Mouse (Mus musculus) MEL (cell line): ENCODE measurements around the gene Figla. TPM values are rescaled to one million over a fixed set of nuclear protein-coding genes. Genes with fewer than 3 reads are reported as not detected.

Experiments used
- DNase-seq: peaks from one replicate; pipeline ENCODE4 v3.0.0; 2011; ENCODE audit warnings: low read depth, low spot score
- H3K27ac ChIP-seq: 2 replicates; pipeline ENCODE4 v1.5.1; 2012; ENCODE audit warnings: low read depth, mild to moderate bottlenecking, control low read depth, low read length, moderate library complexity; ENCODE audit not compliant: control insufficient read depth
- H3K27me3 ChIP-seq, 2 experiments: fragments of 150-350 bp in 1 of 2; sonication (generic) in 1 of 2; 2 replicates each; pipeline ENCODE4 v1.6.1; 2012; ENCODE audit warnings: low read length in 2 of 2, mild to moderate bottlenecking in 2 of 2, improper control_type of control experiment in 1 of 2, moderate library complexity in 1 of 2; ENCODE audit not compliant: insufficient read depth in 2 of 2, control insufficient read depth in 1 of 2
- H3K36me3 ChIP-seq, 2 experiments: 2 replicates each; pipeline ENCODE4 v1.6.1; 2012 to 2014; ENCODE audit warnings: low read length in 2 of 2, improper control_type of control experiment in 1 of 2, inconsistent platforms in 1 of 2, mild to moderate bottlenecking in 1 of 2; ENCODE audit not compliant: insufficient read depth in 2 of 2, control insufficient read depth in 1 of 2
- H3K4me1 ChIP-seq, 2 experiments: fragments of 150-350 bp in 1 of 2; sonication (generic) in 1 of 2; 2 replicates each; pipeline ENCODE4 v1.6.1; 2012; ENCODE audit warnings: low read length in 2 of 2, improper control_type of control experiment in 1 of 2, mild to moderate bottlenecking in 1 of 2; ENCODE audit not compliant: insufficient read depth in 2 of 2, control insufficient read depth in 1 of 2
- H3K4me3 ChIP-seq, 2 experiments: fragments of 150-350 bp in 1 of 2; sonication (generic) in 1 of 2; 2 replicates each; pipeline ENCODE4 v1.5.1; 2012; ENCODE audit warnings: low read depth in 2 of 2, low read length in 2 of 2, mild to moderate bottlenecking in 2 of 2, moderate library complexity in 2 of 2, control low read depth in 1 of 2, improper control_type of control experiment in 1 of 2; ENCODE audit not compliant: control insufficient read depth in 1 of 2, insufficient read depth in 1 of 2
- H3K79me2 ChIP-seq: 2 replicates; pipeline ENCODE4 v1.6.1; 2012; ENCODE audit warnings: mild to moderate bottlenecking, low read length, moderate library complexity; ENCODE audit not compliant: control insufficient read depth, poor library complexity, insufficient read depth
- H3K9ac ChIP-seq: 2 replicates; pipeline ENCODE4 v1.6.1; 2012; ENCODE audit warnings: low read depth, mild to moderate bottlenecking, control low read depth, low read length, moderate library complexity; ENCODE audit not compliant: control insufficient read depth, poor library complexity, severe bottlenecking
- H3K9me3 ChIP-seq: fragments of 150-350 bp; sonication (generic); replicated peaks from 2 replicates; pipeline ENCODE4 v1.6.1; 2012; ENCODE audit warnings: mild to moderate bottlenecking, low read length, improper control_type of control experiment, moderate library complexity; ENCODE audit not compliant: insufficient read depth
- BHLHE40 ChIP-seq: IDR thresholded peaks from 2 replicates; pipeline ENCODE4 v1.6.1; 2012; ENCODE audit warnings: low read depth, mild to moderate bottlenecking, inconsistent platforms, low read length, improper control_type of control experiment, borderline replicate concordance
- CHD2 ChIP-seq: IDR thresholded peaks from 2 replicates; pipeline ENCODE4 v1.6.1; 2011; ENCODE audit warnings: low read length, improper control_type of control experiment
- CTCF ChIP-seq, 3 experiments: IDR thresholded peaks in 2 of 3; conservative IDR thresholded peaks in 1 of 3; 2 replicates each; pipeline ENCODE4 v1.5.1; 2011 to 2012; ENCODE audit warnings: low read length in 3 of 3, low read depth in 2 of 3, mild to moderate bottlenecking in 2 of 3, improper control_type of control experiment in 1 of 3, inconsistent platforms in 1 of 3, mixed read lengths in 1 of 3, moderate library complexity in 1 of 3; ENCODE audit not compliant: control insufficient read depth in 1 of 3, insufficient read depth in 1 of 3, poor library complexity in 1 of 3, severe bottlenecking in 1 of 3
- E2F4 ChIP-seq: IDR thresholded peaks from 2 replicates; pipeline ENCODE4 v1.6.1; 2011; ENCODE audit warnings: low read depth, low read length, improper control_type of control experiment, borderline replicate concordance
- ELF1 ChIP-seq: IDR thresholded peaks from 2 replicates; pipeline ENCODE4 v1.6.1; 2014; ENCODE audit warnings: low read depth, mild to moderate bottlenecking, inconsistent platforms, low read length, improper control_type of control experiment, moderate library complexity
- EP300 ChIP-seq, 2 experiments: IDR thresholded peaks; 2 replicates each; pipeline ENCODE4 v1.6.1; 2011; ENCODE audit warnings: improper control_type of control experiment in 2 of 2, low read length in 2 of 2, low read depth in 1 of 2, mild to moderate bottlenecking in 1 of 2
- GABPA ChIP-seq: IDR thresholded peaks from 2 replicates; pipeline ENCODE4 v1.6.1; 2012; ENCODE audit warnings: low read depth, mild to moderate bottlenecking, inconsistent platforms, low read length, improper control_type of control experiment, moderate library complexity
- GATA1 ChIP-seq: IDR thresholded peaks from 2 replicates; pipeline ENCODE4 v1.6.1; 2011; ENCODE audit warnings: low read depth, low read length, improper control_type of control experiment
- HCFC1 ChIP-seq: IDR thresholded peaks from 2 replicates; pipeline ENCODE4 v1.6.1; 2012; ENCODE audit warnings: low read depth, mild to moderate bottlenecking, inconsistent platforms, low read length, improper control_type of control experiment, moderate library complexity
- MAFK ChIP-seq: IDR thresholded peaks from 2 replicates; pipeline ENCODE4 v1.6.1; 2011; ENCODE audit warnings: low read depth, mild to moderate bottlenecking, low read length, improper control_type of control experiment, borderline replicate concordance
- MAZ ChIP-seq: IDR thresholded peaks from 2 replicates; pipeline ENCODE4 v1.6.1; 2012; ENCODE audit warnings: low read depth, mild to moderate bottlenecking, inconsistent platforms, low read length, improper control_type of control experiment
- MXI1 ChIP-seq: IDR thresholded peaks from 2 replicates; pipeline ENCODE4 v1.6.1; 2011; ENCODE audit warnings: mild to moderate bottlenecking, low read depth, low read length, improper control_type of control experiment
- MYB ChIP-seq: IDR thresholded peaks from 2 replicates; pipeline ENCODE4 v1.6.1; 2011; ENCODE audit warnings: mild to moderate bottlenecking, low read depth, low read length, improper control_type of control experiment
- MYC ChIP-seq: IDR thresholded peaks from 2 replicates; pipeline ENCODE4 v1.6.1; 2011; ENCODE audit warnings: low read depth, mild to moderate bottlenecking, low read length, improper control_type of control experiment, moderate library complexity
- NRF1 ChIP-seq: IDR thresholded peaks from 2 replicates; pipeline ENCODE4 v1.6.1; 2014; ENCODE audit warnings: low read depth, mild to moderate bottlenecking, inconsistent platforms, low read length, improper control_type of control experiment, moderate library complexity; ENCODE audit not compliant: poor library complexity, insufficient read depth, severe bottlenecking
- POLR2AphosphoS5 ChIP-seq: IDR thresholded peaks from 2 replicates; pipeline ENCODE4 v1.6.1; 2012; ENCODE audit warnings: low read depth, borderline replicate concordance, mild to moderate bottlenecking, inconsistent platforms, low read length, moderate library complexity, mixed read lengths
- RCOR1 ChIP-seq: IDR thresholded peaks from 2 replicates; pipeline ENCODE4 v1.6.1; 2012; ENCODE audit warnings: low read depth, mild to moderate bottlenecking, inconsistent platforms, low read length, improper control_type of control experiment
- SIN3A ChIP-seq: IDR thresholded peaks from 2 replicates; pipeline ENCODE4 v1.6.1; 2012; ENCODE audit warnings: low read length, improper control_type of control experiment, inconsistent platforms
- TAL1 ChIP-seq: IDR thresholded peaks from 2 replicates; pipeline ENCODE4 v1.6.1; 2012; ENCODE audit warnings: mild to moderate bottlenecking, inconsistent platforms, low read length, moderate library complexity, mixed read lengths
- UBTF ChIP-seq: IDR thresholded peaks from 2 replicates; pipeline ENCODE4 v1.6.1; 2012; ENCODE audit warnings: low read depth, mild to moderate bottlenecking, inconsistent platforms, low read length, improper control_type of control experiment, moderate library complexity, borderline replicate concordance; ENCODE audit not compliant: insufficient read depth
- USF1 ChIP-seq: IDR thresholded peaks from 2 replicates; pipeline ENCODE4 v1.6.1; 2014; ENCODE audit warnings: low read depth, mild to moderate bottlenecking, inconsistent platforms, low read length, improper control_type of control experiment, moderate library complexity
- ZKSCAN1 ChIP-seq: IDR thresholded peaks from 2 replicates; pipeline ENCODE4 v1.6.1; 2012; ENCODE audit warnings: low read depth, mild to moderate bottlenecking, inconsistent platforms, low read length, improper control_type of control experiment, moderate library complexity
- ZNF384 ChIP-seq: IDR thresholded peaks from 2 replicates; pipeline ENCODE4 v1.6.1; 2012; ENCODE audit warnings: low read depth, mild to moderate bottlenecking, inconsistent platforms, low read length, improper control_type of control experiment
- polyA plus RNA-seq, 2 experiments: library from polyadenylated mRNA; stranded (reverse) in 1 of 2; unstranded in 1 of 2; fragments of >175 nt in 1 of 2; fragments of >200 nt in 1 of 2; gene quantifications; 2 replicates each; pipeline versions ENCODE4 v1.2.1 to v1.2.4; 2012; ENCODE audit warnings: low replicate concordance in 2 of 2, low read depth in 1 of 2; ENCODE audit not compliant: insufficient read length in 2 of 2, insufficient read depth in 1 of 2, missing spikeins in 1 of 2
- total RNA-seq: library from RNA; depleted of rRNA; stranded (reverse); fragments of 300-350 nt; gene quantifications from 2 replicates; pipeline ENCODE4 v1.2.3, GENCODE M21; 2012

Gene Figla
- total and polyA plus RNA-seq, 3 experiments: not detected

GRCm38 (mm10) chr6:86053594-86053993 is 37.6 kb downstream of the Figla start:
- no peak overlapping the region for H3K27ac ChIP-seq
- TF ChIP-seq ELF1 (no peak), NRF1 (no peak), MAFK (no peak), POLR2AphosphoS5 (no peak), TAL1 (no peak), GABPA (no peak), RCOR1 (no peak), UBTF (no peak), USF1 (no peak), CHD2 (no peak), MAZ (no peak), MYB (no peak), SIN3A (no peak)
- H3K27me3 ChIP-seq: peaks cover 4 to 6% of the 10 kb centered on the region in 2 experiments; a peak in 3 of 4 replicates
- H3K4me1 ChIP-seq: peaks cover 0 to 8% of the 10 kb centered on the region in 2 experiments; a peak in 2 of 4 replicates
- no peak overlapping the region for H3K9ac ChIP-seq
- peaks cover 0 to 3% of the 10 kb centered on the region in 2 experiments; a peak in 2 of 4 replicates for H3K36me3 ChIP-seq
- H3K4me3 ChIP-seq: no peak overlapping the region
- DNase-seq: no peak
- H3K9me3 ChIP-seq: no peaks in the 10 kb centered on the region
- no peaks in the 10 kb centered on the region for H3K79me2 ChIP-seq

GRCm38 (mm10) chr6:86058475-86058874 is 42.5 kb downstream of the Figla start:
- Histone ChIP-seq H3K27ac (no peak overlapping the region), H3K9ac (no peak overlapping the region), H3K79me2 (no peaks in the 10 kb centered on the region), H3K4me1 (no peaks in the 10 kb centered on the region), H3K27me3 (peaks cover 2 to 6% of the 10 kb centered on the region in 2 experiments; a peak in 3 of 4 replicates), H3K36me3 (no peaks in the 10 kb centered on the region), H3K9me3 (no peaks in the 10 kb centered on the region), H3K4me3 (no peak overlapping the region)
- DNase-seq: no peak
- TF ChIP-seq GATA1: no peak
- no peak for TF ChIP-seq CTCF (IDR thresholded peaks at IDR 0.05 in 2 of 3, conservative IDR thresholded peaks at IDR 0.05 in 1 of 3; ENCODE audit: control insufficient read depth in 1 of 3, insufficient read depth in 1 of 3, low read depth in 2 of 3, low read length in 3 of 3, poor library complexity in 1 of 3, severe bottlenecking in 1 of 3)
- TF ChIP-seq CHD2: no peak
- no peak for TF ChIP-seq HCFC1
- TF ChIP-seq E2F4: no peak
- TF ChIP-seq ZKSCAN1: no peak
- no peak for TF ChIP-seq BHLHE40
- TF ChIP-seq EP300 (IDR thresholded peaks at IDR 0.05; ENCODE audit: low read depth in 1 of 2, low read length in 2 of 2): no peak
- TF ChIP-seq MXI1: no peak
- no peak for TF ChIP-seq MYC
- TF ChIP-seq UBTF: no peak
- TF ChIP-seq SIN3A: no peak
- no peak for TF ChIP-seq ZNF384
